Mouse (Mus musculus) layer of hippocampus, postnatal 14 days (tissue): ENCODE measurements at regions not wholly inside any gene's neighbourhood (a gene's known extent, or its start where the extent isn't known, plus 50 kb on each side); places are given as distances from the start of the nearest gene placed in this dataset.

Experiments used
- DNase-seq, 2 experiments: peaks; one replicate each; pipeline ENCODE4 v3.0.0; 2021 to 2022; ENCODE audit warnings: low spot score in 2 of 2, mixed read lengths in 1 of 2

DNA sequence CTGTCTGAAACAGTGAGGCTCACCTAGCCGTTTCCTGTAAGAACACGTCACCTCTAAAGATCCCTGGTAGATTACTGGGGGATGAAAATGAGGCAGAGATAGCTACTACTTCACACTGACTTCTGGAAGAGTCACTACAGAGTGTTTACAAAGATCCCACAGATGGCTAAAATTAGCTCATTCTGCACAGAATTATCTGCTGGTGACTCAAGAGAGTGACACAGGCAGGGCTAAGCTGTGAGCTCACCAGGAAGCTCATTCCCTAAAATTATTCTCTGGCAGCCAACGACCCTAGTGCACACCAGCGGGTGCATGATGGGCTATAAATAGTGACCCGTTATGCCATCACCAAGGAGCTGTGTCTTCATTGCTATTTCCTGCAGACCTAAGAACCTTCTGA lies 53.2 kb upstream of the Ddah1 start:
- DNase-seq, result no peak

GRCm38 (mm10) chr3:145704054-145704453 lies 54.3 kb upstream of the Ccn1 start:
- DNase-seq, result no peak

- peak in 1 of 2 experiments; percentile 15 for DNase-seq
Measured at GRCm38 (mm10) chr3:145703411-145703924, 53.7 kb upstream of the Ccn1 start.

DNA sequence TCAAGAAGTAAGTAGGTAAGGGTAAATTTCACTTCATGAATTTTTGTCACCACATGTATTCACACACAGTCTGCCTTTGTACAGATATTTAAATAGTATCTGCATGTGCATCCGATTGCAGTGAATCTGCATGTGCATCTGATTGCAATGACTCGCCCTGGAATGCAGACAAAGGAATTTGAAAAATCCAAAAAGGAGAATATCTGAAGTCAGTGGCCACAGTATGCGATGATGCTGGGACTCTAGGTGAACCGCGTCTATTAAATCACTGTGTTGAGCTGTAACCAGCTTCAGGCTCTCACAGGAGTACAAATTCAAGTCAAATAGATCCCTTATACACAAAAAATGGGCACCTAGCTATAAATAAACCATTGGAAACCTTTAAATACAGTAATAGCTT lies 53.0 kb upstream of the Ccn1 start:
- DNase-seq, result no peak

DNA sequence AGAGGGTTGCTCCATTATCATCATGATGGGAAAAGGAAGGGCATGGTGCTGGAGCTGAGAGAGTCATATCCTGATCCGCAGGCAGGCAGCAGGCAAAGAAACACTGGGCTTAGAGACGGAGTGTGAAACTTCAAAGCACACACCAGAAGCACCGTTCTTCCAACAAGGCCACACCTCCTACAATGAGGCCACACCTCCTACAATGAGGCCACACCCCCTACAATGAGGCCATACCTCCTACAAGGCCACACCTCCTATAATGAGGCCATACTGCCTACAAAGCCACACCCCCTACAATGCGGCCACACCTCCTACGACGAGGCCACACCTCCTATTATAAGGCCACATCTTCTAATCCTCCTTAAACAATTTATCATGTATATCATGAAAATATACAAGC lies 52.2 kb upstream of the Ccn1 start:
- DNase-seq, result no peak
